Mouse (Mus musculus) C2C12 (cell line): Measurements from ENCODE around the gene D3Ertd254e. TPM values are rescaled to one million over a fixed set of nuclear protein-coding genes. Genes with fewer than 3 reads are reported as not detected.

ENCODE experiments used
- H3K27me3 ChIP-seq: one replicate; pipeline ENCODE4 v1.6.1; 2011; ENCODE audit not compliant: control insufficient read depth, insufficient read depth, insufficient read length
- H3K36me3 ChIP-seq: one replicate; pipeline ENCODE4 v1.6.1; 2011; ENCODE audit not compliant: control insufficient read depth, insufficient read depth
- H3K4me3 ChIP-seq: one replicate; pipeline ENCODE4 v1.5.1; 2011; ENCODE audit warnings: mild to moderate bottlenecking, control low read depth; ENCODE audit not compliant: poor library complexity, insufficient read depth, severe bottlenecking
- H3K79me2 ChIP-seq: one replicate; pipeline ENCODE4 v1.6.1; 2011; ENCODE audit not compliant: control insufficient read depth, insufficient read depth
- H3K79me3 ChIP-seq: one replicate; pipeline ENCODE4 v1.6.1; 2011; ENCODE audit warnings: low read depth, control low read depth
- H3ac ChIP-seq: one replicate; pipeline ENCODE3; 2011; ENCODE audit warnings: low read depth; ENCODE audit not compliant: control insufficient read depth, insufficient read length
- CEBPB ChIP-seq: IDR thresholded peaks from one replicate; pipeline ENCODE4 v1.6.1; 2011; ENCODE audit warnings: low read depth, mild to moderate bottlenecking, control low read depth, moderate library complexity
- CTCF ChIP-seq: IDR thresholded peaks from one replicate; pipeline ENCODE4 v1.5.1; 2011; ENCODE audit not compliant: control insufficient read depth, insufficient read depth, insufficient read length
- FOSL1 ChIP-seq: IDR thresholded peaks from one replicate; pipeline ENCODE4 v1.8.0; 2011; ENCODE audit warnings: mild to moderate bottlenecking, low read length; ENCODE audit not compliant: poor library complexity, insufficient read depth, severe bottlenecking
- MAX ChIP-seq: IDR thresholded peaks from one replicate; pipeline ENCODE4 v1.6.1; 2011; ENCODE audit warnings: mild to moderate bottlenecking, control low read depth
- MYOD1 ChIP-seq: IDR thresholded peaks from one replicate; pipeline ENCODE4 v1.6.1; 2011; ENCODE audit warnings: low read depth; ENCODE audit not compliant: control insufficient read depth, insufficient read length
- MYOG ChIP-seq: IDR thresholded peaks from one replicate; pipeline ENCODE4 v1.6.1; 2011; ENCODE audit not compliant: control insufficient read depth, insufficient read length; ENCODE audit errors: extremely low read depth
- USF1 ChIP-seq: IDR thresholded peaks from one replicate; pipeline ENCODE4 v1.6.1; 2011; ENCODE audit warnings: low read depth, mild to moderate bottlenecking, control low read depth, moderate library complexity
- polyA plus RNA-seq: library from polyadenylated mRNA; unstranded; fragments of >200 nt; fragmentation: generic; extraction: Trizol; gene quantifications from one replicate; pipeline ENCODE4 v1.2.1, GENCODE M21; 2012; ENCODE audit warnings: missing spikeins

The D3Ertd254e gene
- polyA plus RNA-seq, 1 experiment = 1.0 TPM

DNA sequence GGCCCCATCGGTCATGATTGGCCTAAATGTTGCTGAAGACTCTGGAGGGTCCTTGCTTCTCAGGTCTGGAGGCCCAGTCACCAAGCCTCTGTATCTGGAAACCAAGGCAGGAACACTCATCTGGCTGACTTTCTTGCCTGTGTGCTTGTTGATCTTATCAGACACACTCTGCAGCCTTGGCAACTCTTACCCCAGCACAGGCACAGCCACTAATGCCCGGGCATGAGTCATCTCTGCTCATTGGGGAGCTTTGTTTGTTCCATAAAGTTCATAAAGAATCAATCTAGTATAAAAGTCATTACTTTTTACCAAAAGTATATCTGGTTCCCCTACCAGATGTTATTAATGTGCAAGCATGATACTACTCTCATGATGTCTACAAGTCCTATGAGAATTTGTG is 22.9 kb downstream of the D3Ertd254e start:
- no peak for TF ChIP-seq CTCF
- no peak for TF ChIP-seq MYOD1
- TF ChIP-seq MAX = no peak
- TF ChIP-seq FOSL1 = no peak
- no peak for TF ChIP-seq USF1
- no peak for TF ChIP-seq CEBPB
- TF ChIP-seq MYOG = no peak
- no peaks in the 10 kb centered on the region for H3K27me3 ChIP-seq
- H3ac ChIP-seq = no peak overlapping the region
- H3K4me3 ChIP-seq = no peak overlapping the region
- no peaks in the 10 kb centered on the region for H3K36me3 ChIP-seq
- no peaks in the 10 kb centered on the region for H3K79me3 ChIP-seq
- no peaks in the 10 kb centered on the region for H3K79me2 ChIP-seq

GRCm38 (mm10) chr3:36181519-36181918 is 30.7 kb downstream of the D3Ertd254e start:
- H3K36me3 ChIP-seq = no peaks in the 10 kb centered on the region
- H3K79me2 ChIP-seq = no peaks in the 10 kb centered on the region
- H3K4me3 ChIP-seq = no peak overlapping the region
- no peak overlapping the region for H3ac ChIP-seq
- no peaks in the 10 kb centered on the region for H3K79me3 ChIP-seq
- no peaks in the 10 kb centered on the region for H3K27me3 ChIP-seq
- TF ChIP-seq MYOD1 (no peak), CTCF (no peak), MAX (no peak), USF1 (no peak), FOSL1 (no peak), CEBPB (no peak), MYOG (no peak)

GRCm38 (mm10) chr3:36186510-36186909 is 35.7 kb downstream of the D3Ertd254e start:
- no peaks in the 10 kb centered on the region for H3K27me3 ChIP-seq

DNA sequence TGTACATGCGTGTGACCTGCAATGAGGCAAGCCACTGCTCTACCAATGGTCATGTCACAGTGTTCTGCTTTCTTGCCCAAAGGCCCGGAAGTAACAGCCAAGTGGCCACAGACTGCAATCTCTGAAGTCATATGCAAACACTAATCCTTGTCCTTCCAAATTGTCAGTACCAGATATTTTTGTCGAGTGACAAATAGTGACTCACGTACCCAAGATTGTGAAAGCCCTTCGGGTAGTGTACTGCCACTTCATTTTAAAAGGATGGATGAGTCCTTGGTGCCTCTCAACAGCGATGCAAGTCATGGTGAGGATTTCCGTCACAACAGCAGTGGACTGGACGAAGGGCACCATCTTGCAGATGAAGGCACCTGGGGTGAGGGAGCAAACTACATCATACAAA is 38.4 kb downstream of the D3Ertd254e start:
- H3K27me3 ChIP-seq = no peaks in the 10 kb centered on the region
- H3K36me3 ChIP-seq = no peaks in the 10 kb centered on the region
- H3ac ChIP-seq = no peak overlapping the region
- H3K4me3 ChIP-seq = no peak overlapping the region
- H3K79me3 ChIP-seq = no peaks in the 10 kb centered on the region
- TF ChIP-seq MYOD1 = no peak
- no peak for TF ChIP-seq CTCF
- no peak for TF ChIP-seq MAX
- peak; percentile 86 for TF ChIP-seq CEBPB
- peak; percentile 17 for TF ChIP-seq FOSL1
- no peak for TF ChIP-seq USF1
- H3K79me2 ChIP-seq = no peaks in the 10 kb centered on the region

More at GRCm38 (mm10) chr3:36186510-36186909, 35.7 kb downstream of the D3Ertd254e start:
- no peak overlapping the region for H3K4me3 ChIP-seq
- no peaks in the 10 kb centered on the region for H3K79me2 ChIP-seq
- TF ChIP-seq USF1 = no peak
- TF ChIP-seq MAX = no peak
- TF ChIP-seq FOSL1 = no peak
- TF ChIP-seq MYOG = no peak
- no peak for TF ChIP-seq MYOD1
- no peak for TF ChIP-seq CEBPB
- no peak for TF ChIP-seq CTCF
- no peaks in the 10 kb centered on the region for H3K79me3 ChIP-seq
- H3ac ChIP-seq = no peak overlapping the region
- H3K36me3 ChIP-seq = no peaks in the 10 kb centered on the region

GRCm38 (mm10) chr3:36201098-36201497 is 50.3 kb downstream of the D3Ertd254e start:
- TF ChIP-seq MAX (no peak), CTCF (no peak), MYOD1 (no peak), USF1 (no peak), FOSL1 (no peak), MYOG (no peak), CEBPB (no peak)
- Histone ChIP-seq H3ac (no peak overlapping the region), H3K79me2 (no peaks in the 10 kb centered on the region), H3K27me3 (no peaks in the 10 kb centered on the region), H3K36me3 (no peaks in the 10 kb centered on the region), H3K4me3 (no peak overlapping the region), H3K79me3 (no peaks in the 10 kb centered on the region)

DNA sequence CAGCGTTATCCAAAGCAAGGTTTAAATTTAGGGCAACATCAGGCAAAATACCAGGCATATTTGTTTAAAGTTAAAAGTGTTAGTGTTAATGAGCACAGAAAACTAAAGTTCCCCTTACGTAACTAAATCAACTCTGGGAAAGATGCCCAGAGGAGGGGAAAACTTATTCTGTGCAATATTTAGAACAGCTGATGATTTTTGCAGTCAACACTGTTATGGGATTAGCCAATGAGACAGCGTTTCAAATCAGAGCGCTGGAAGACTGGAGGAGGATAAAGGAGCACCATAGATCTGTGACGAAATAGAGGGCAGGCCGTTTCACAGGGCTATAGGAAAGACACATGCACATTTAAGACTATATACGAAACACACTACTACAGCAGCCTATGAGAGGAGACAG is 52.1 kb downstream of the D3Ertd254e start:
- Histone ChIP-seq H3ac (no peak overlapping the region), H3K4me3 (no peak overlapping the region), H3K79me3 (no peaks in the 10 kb centered on the region), H3K79me2 (no peaks in the 10 kb centered on the region), H3K36me3 (no peaks in the 10 kb centered on the region), H3K27me3 (no peaks in the 10 kb centered on the region)
- no peak for TF ChIP-seq CTCF
- TF ChIP-seq CEBPB = no peak
- TF ChIP-seq FOSL1 = no peak
- no peak for TF ChIP-seq USF1
- TF ChIP-seq MYOG = no peak
- TF ChIP-seq MYOD1 = no peak
- TF ChIP-seq MAX = no peak
